Mouse (Mus musculus): ENCODE results near the gene Nasp.
"Not testable (repeated sequence)": the region's sequence is repeated elsewhere in the genome, so short reads cannot be mapped to it uniquely, and the experiment has no call there.

The Nasp gene

GRCm38 (mm10) chr4:116627722-116628662 lies at the start of gene Nasp:
Gene Nasp (minus strand): TSS chr4:116627941.
- DNase-seq = peak; percentile 92

GRCm38 (mm10) chr4:116676027-116676426 lies 48.3 kb upstream of the Nasp start:
- no peak for DNase-seq

GRCm38 (mm10) chr4:116674761-116675160 lies 47.0 kb upstream of the Nasp start:
- DNase-seq = not testable (repeated sequence)

- no peak for DNase-seq
Measured at GRCm38 (mm10) chr4:116672785-116673184, 45.0 kb upstream of the Nasp start.

GRCm38 (mm10) chr4:116669291-116669690 lies 41.5 kb upstream of the Nasp start:
- peak; percentile 25 for DNase-seq

- DNase-seq = no peak
Measured at GRCm38 (mm10) chr4:116668145-116668544, 40.4 kb upstream of the Nasp start.

GRCm38 (mm10) chr4:116666625-116667024 lies 38.9 kb upstream of the Nasp start:
- no peak for DNase-seq

- no peak for DNase-seq
Measured at GRCm38 (mm10) chr4:116661998-116662397, 34.3 kb upstream of the Nasp start.

- DNase-seq = no peak
Measured at GRCm38 (mm10) chr4:116660829-116661228, 33.1 kb upstream of the Nasp start.

GRCm38 (mm10) chr4:116659916-116660315 lies 32.2 kb upstream of the Nasp start:
- not testable (repeated sequence) for DNase-seq

GRCm38 (mm10) chr4:116659474-116659873 lies 31.7 kb upstream of the Nasp start:
- DNase-seq = peak; percentile 13

GRCm38 (mm10) chr4:116657971-116658370 lies 30.2 kb upstream of the Nasp start:
- no peak for DNase-seq

GRCm38 (mm10) chr4:116655658-116656057 lies 27.9 kb upstream of the Nasp start:
- no peak for DNase-seq

- DNase-seq = no peak
Measured at GRCm38 (mm10) chr4:116655100-116655499, 27.4 kb upstream of the Nasp start.

- no peak for DNase-seq
Measured at GRCm38 (mm10) chr4:116653228-116653627, 25.5 kb upstream of the Nasp start.

GRCm38 (mm10) chr4:116651797-116652135 lies 24.0 kb upstream of the Nasp start:
- no peak for DNase-seq

- DNase-seq = peak; percentile 96
Measured at GRCm38 (mm10) chr4:116650924-116651796, 23.4 kb upstream of the Nasp start, which contains the start of gene Akr1a1. Gene Akr1a1 (minus strand): TSS chr4:116651680.

GRCm38 (mm10) chr4:116650365-116650764 lies 22.6 kb upstream of the Nasp start:
- DNase-seq = no peak

- DNase-seq = no peak
Measured at GRCm38 (mm10) chr4:116649411-116649810, 21.7 kb upstream of the Nasp start.

GRCm38 (mm10) chr4:116645624-116646023 lies 17.9 kb upstream of the Nasp start:
- DNase-seq = no peak

GRCm38 (mm10) chr4:116644326-116644725 lies 16.6 kb upstream of the Nasp start:
- DNase-seq = peak; percentile 63

GRCm38 (mm10) chr4:116642071-116642470 lies 14.3 kb upstream of the Nasp start:
- no peak for DNase-seq

- no peak for DNase-seq
Measured at GRCm38 (mm10) chr4:116638821-116639220, 11.1 kb upstream of the Nasp start.

- DNase-seq = no peak
Measured at GRCm38 (mm10) chr4:116635197-116635596, 7.5 kb upstream of the Nasp start.

Data from retina, postnatal 1 day (tissue).